Mouse (Mus musculus): Measurements from ENCODE around the gene Htr6. TPM values are rescaled to one million over a fixed set of nuclear protein-coding genes. Genes with fewer than 3 reads are reported as not detected.

Gene Htr6
- total RNA-seq, 2 experiments from 2014 or later, result 4.1 to 5.1 TPM

- DNase-seq, result no peak
- intact Hi-C loops (cut with DNase I), result loop anchor here (5.0 to 10.0 kb wide), 3 partner anchors 166 to 248 kb away; no protein-coding TSS in a partner anchor
Measured at GRCm38 (mm10) chr4:139088982-139089671, 13.8 kb upstream of the Htr6 start.

DNA sequence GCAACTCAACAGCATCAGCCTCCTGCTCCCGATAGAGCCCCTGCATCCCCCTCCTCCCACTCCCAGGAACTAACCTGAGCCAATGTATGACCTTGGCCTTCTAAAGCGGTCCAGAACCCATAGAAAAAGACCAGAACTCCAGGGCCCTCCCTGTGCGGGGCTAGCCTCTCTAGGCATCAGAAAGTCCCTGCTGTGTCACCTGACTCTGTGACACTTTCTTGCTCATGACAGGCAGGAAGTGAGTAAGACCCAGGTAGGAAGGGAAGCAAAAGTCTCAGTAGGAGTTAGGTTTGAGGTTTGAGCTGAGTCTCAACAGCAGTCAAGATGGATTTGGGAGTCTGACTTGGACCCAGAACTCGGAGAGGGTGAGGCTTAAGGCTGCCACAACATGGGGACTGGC, 11.6 kb upstream of the Htr6 start:
- intact Hi-C loops (cut with DNase I), result loop anchor here (5.0 to 10.0 kb wide), 3 partner anchors 168 to 250 kb away; no protein-coding TSS in a partner anchor
- DNase-seq, result no peak

- DNase-seq, result peak; percentile 91
- intact Hi-C loops (cut with DNase I), result loop anchor here (5.0 to 10.0 kb wide), 3 partner anchors 169 to 251 kb away; no protein-coding TSS in a partner anchor
Measured at GRCm38 (mm10) chr4:139086037-139086436, 10.7 kb upstream of the Htr6 start.

DNA sequence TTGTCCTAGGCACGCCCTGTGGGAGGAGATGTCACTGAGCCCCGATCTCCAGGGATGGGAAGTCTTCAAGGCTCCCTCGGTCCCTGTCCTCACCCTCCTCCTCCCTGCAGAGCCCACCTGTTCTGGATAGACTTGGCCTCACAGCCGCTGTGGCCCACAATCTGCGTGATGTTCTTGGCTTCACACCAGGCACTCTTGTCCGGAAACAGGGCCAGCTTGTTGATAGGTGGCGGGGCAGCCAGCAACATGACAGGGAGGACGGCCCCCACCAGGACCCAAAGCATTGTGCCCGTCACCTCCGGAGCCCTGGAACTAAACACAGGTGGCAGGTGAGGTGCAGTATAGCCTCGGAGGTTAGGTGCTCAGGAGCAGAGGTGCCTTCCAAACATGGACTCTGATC, 10.0 kb upstream of the Htr6 start:
- no peak for DNase-seq
- intact Hi-C loops (cut with DNase I), result loop anchor here (5.0 to 10.0 kb wide), 3 partner anchors 169 to 252 kb away; no protein-coding TSS in a partner anchor

GRCm38 (mm10) chr4:139082790-139083564, 7.6 kb upstream of the Htr6 start:
- intact Hi-C loops (cut with DNase I), result loop anchor here (10.0 kb wide), 2 partner anchors 172 to 202 kb away; no protein-coding TSS in a partner anchor
- DNase-seq, result peak; percentile 93

GRCm38 (mm10) chr4:139081270-139081931, 6.0 kb upstream of the Htr6 start:
- intact Hi-C loops (cut with DNase I), result loop anchor here (10.0 kb wide), 2 partner anchors 173 to 203 kb away; no protein-coding TSS in a partner anchor
- DNase-seq, result peak; percentile 71

DNA sequence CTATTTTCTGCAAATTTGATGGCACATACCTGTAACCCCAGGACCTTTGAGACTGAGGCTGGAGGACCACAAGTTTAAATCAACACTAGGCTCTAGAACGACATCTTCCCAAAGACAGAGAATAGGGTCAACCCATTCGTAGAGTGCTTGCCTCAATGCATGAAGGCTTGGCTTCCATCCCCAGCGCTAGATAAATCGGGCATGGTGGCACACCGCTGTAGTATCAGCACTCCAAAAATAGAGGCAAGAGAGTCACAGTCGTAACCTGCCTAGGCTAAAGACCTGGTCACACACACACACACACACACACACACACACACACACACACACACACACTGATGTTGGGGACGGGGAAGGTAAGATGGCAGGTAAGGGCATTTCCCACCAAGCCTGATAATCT, 4.9 kb upstream of the Htr6 start:
- intact Hi-C loops (cut with DNase I), result loop anchor here (10.0 kb wide), 2 partner anchors 175 to 205 kb away; no protein-coding TSS in a partner anchor
- DNase-seq, result no peak

- DNase-seq, result no peak
- intact Hi-C loops (cut with DNase I), result no loop called here
Measured at GRCm38 (mm10) chr4:139079439-139079838, 4.1 kb upstream of the Htr6 start.

DNA sequence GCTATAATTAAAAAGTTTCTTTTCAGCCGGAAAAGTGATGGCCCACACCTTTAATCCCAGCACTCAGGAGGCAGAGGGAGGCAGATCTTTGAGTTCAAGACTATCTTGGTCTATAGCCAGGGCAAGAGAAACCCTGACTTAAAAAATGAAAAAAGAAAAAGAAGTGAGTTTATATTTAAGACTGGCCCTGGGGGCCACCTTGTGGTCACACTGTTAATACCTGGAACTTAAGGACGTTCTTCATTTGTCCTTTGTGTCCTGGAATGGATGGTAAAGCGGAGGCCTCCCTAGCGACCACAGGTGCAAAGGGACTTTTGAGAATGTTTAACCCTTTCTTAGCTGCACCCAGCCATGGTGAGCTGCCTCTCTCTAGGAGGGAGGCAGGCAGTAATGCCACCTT, 3.4 kb upstream of the Htr6 start:
- DNase-seq, result no peak
- intact Hi-C loops (cut with DNase I), result no loop called here

DNA sequence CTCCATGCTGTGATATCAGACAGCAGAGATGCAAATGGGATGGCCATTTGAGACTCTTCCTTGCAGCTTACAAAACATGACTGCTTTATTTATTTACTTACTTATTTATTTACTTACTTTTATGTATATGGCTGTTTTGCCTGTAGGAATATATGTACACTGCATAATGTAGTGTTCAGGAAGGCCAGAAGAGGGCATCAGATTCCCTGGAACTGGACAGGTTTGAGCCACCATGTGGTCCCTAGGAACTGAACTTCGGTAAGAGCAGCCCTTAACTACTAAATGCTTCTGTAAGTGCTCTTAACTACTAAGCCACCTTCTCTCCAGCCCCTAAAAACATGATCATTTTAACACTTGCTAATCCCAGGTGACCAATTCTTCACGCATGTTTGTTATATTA, 2.9 kb upstream of the Htr6 start:
- intact Hi-C loops (cut with DNase I), result no loop called here
- DNase-seq, result no peak

GRCm38 (mm10) chr4:139075915-139076314, 545 bp upstream of the Htr6 start:
- DNase-seq, result no peak
- intact Hi-C loops (cut with DNase I), result loop anchor here (2.0 kb wide), 1 partner anchor 151 kb away; no protein-coding TSS in a partner anchor

- intact Hi-C loops (cut with DNase I), result no loop called here
Measured at GRCm38 (mm10) chr4:139074060-139074459, 1.3 kb downstream of the Htr6 start.

GRCm38 (mm10) chr4:139068287-139068686, 7.1 kb downstream of the Htr6 start:
- peak; percentile 61 for DNase-seq
- intact Hi-C loops (cut with DNase I), result no loop called here

More at GRCm38 (mm10) chr4:139074060-139074459, 1.3 kb downstream of the Htr6 start:
- no peak for DNase-seq

GRCm38 (mm10) chr4:139064831-139065230, 10.5 kb downstream of the Htr6 start:
- intact Hi-C loops (cut with DNase I), result no loop called here
- DNase-seq, result no peak

- intact Hi-C loops (cut with DNase I), result no loop called here
- DNase-seq, result no peak
Measured at GRCm38 (mm10) chr4:139059569-139059968, 15.8 kb downstream of the Htr6 start.

DNA sequence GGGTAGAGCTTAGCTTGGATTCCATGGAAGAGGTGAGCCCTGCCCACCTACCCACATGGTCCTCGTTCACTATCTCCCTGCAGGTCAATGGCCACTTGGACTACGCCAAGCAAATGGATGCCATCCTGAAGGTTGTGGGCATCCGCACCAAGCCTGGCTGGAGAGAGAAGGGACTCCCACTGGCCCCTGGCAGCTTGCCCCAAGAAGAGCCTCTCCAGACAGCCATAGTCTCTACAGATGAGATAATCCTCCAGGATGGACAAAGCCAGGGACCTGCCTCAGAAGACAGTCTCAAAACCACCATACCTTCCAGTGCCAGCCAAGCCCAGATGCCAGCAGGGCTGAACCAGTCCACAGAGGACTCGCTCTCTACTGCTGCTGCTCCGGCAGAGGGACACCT, 17.3 kb downstream of the Htr6 start:
- no peak for DNase-seq
- intact Hi-C loops (cut with DNase I), result no loop called here

DNA sequence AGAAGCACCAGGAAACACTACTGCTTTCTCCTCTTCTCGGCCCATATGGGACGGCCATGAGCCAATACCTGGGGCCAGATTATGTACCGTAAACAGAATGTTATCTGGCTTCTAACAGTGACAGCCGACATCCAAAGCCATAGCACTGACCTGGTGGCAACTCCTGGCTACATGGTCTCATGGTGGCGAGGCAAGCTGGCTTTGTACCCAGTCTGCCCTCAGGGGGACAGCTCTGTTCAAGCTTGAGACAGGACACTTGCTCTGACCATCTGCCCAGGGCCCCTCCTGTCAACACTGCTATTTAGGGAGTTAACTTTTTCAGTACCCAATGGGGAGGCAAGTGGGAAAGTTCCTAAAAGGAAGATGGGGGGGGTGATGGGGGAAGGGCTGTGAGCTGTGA, 18.1 kb downstream of the Htr6 start:
- peak; percentile 77 for DNase-seq
- intact Hi-C loops (cut with DNase I), result no loop called here

GRCm38 (mm10) chr4:139055744-139056143, 19.6 kb downstream of the Htr6 start:
- DNase-seq, result no peak
- intact Hi-C loops (cut with DNase I), result no loop called here

DNA sequence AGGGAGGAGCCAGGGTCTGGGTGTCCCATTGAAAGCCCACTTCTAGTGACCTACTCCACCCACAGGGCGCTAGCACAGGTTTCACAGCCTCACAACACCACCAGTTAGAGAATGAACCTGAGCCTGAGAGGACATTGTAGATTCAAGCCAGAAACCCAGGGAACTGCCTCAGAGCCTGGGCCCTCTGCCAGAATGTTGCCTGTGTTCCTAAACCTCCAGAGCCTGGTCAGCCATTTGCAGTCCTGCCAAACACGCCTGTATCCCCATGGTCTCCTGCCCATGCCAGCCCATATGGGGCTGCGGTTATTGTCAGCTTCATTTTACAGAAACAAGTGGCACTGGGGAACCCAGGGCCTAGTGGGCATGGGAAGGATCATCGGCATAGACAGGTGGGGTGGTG, 20.0 kb downstream of the Htr6 start:
- intact Hi-C loops (cut with DNase I), result no loop called here
- DNase-seq, result peak; percentile 94

DNA sequence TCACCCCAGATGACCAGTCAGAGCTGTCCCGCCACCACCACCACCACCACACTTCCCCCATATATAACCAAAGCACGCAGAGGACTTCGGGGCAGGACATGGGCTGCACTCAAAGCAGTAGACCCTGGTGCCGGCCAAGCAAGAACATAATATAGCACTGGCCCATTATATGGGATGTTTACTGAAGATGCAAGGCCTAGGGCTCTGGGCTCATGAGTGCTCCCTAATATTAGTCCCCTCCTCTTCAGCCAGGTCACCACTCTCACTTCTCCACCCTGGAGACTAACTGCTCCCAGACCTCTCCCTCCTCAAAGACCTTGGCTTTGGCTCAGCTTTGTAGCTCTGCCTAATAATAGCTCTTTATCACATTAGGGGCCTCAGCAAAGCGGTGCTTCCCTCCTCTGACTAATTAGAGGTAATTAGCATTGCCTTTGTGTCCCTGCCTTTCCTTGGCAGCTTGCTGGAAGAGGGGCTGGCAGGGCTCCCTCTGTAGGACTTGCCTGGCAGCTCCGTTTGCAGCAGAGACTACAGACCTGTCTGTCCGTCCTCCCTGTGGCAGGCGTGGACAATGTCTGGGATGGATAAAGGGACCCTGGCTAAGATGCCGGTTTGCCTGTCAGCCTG, 21.0 kb downstream of the Htr6 start:
- intact Hi-C loops (cut with DNase I), result no loop called here
- peak; percentile 84 for DNase-seq

DNA sequence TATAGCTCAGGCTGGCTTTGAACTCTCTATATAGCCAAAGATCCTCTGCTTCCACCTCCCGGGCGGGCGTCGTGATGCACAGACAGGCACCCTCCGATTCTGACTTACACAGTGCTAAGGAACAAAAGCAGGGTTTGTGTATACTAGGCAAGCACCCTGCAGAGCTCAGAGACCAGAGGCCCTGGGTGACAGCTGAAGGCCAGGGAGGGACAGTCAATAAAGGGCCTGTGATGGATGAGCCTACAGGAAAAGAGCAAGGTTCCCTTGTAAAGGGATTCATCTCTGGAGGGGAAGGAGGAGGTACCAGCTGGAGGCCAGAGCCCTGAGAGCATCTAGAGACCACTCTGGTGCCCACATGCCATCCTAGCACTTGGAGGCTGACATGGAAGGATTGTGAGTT, 22.0 kb downstream of the Htr6 start:
- intact Hi-C loops (cut with DNase I), result no loop called here
- no peak for DNase-seq

Data from left cerebral cortex, postnatal 4 days (tissue).